Mouse (Mus musculus): ENCODE data around the gene Slc17a9. TPM values are rescaled to one million over a fixed set of nuclear protein-coding genes. Genes with fewer than 3 reads are reported as not detected.

Slc17a9 gene
- 4.3 and 4.7 TPM in 2 replicates for polyA plus RNA-seq (2014; fragmentation: Nextera tagmentation; extraction: Ambion mirVana)

DNA sequence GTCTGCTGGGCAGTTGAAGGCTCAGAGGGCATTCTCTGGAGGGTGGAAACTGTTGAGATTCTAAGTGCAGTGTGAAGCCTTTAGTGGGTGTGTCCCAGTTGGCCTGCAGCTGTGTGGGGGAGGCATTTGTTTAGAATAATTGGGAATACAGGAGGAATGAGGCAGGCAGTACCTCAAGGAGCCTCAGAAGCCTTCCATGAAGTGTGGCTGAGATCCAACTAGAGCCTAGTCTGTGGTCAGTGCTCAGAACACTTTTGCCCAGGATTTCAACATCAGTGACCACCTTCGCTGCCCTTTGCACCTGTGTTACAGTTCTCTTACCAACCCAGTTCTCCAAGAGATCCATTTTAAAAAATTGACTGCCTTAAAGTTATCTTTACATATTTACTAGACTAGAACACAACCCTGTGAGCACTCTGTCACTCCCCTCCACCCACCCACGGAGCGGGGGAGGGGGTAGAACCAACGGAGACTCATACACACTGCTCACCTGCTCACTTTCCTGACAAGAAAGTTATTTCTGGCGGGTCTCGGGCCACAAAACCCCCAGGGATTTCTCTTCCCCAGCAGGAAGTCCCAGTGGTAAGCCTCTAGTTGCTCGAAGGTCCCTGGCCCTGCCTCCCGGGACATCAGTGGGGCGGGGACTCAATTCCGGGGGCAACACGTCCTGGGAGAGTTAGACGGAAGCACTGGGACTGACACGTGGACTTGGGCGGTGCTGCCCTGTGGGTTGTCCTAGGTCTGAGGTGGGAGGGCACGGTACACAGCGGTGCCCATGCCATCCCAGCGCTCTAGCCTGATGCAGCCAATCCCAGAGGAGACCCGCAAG lies at the start of gene Slc17a9:
TSS of gene Slc17a9 (plus strand) at position 679 of the 829 bp plus-strand sequence.
- ATAC-seq (replicated peaks; ENCODE audit: low FRiP score) (peak; percentile 75), DNase-seq (ENCODE audit: low spot score) (peak; percentile 58)
- Histone ChIP-seq H3K4me2 (peak within 1 kb of the TSS; percentile 72), H3K27me3 (replicated peaks; ENCODE audit: control insufficient read depth, insufficient read depth, low read length) (no peaks in the 10 kb centered on the region), H3K36me3 (ENCODE audit: control insufficient read depth, insufficient read depth, low read length) (peaks cover 20% of the 10 kb centered on the region), H3K9ac (ENCODE audit: low read depth, low read length) (peak within 1 kb of the TSS; percentile 56), H3K27ac (ENCODE audit: low read depth, low read length) (no peak within 1 kb of the TSS), H3K4me3 (ENCODE audit: low read depth, low read length) (peak within 1 kb of the TSS; percentile 48), H3K4me1 (replicated peaks; ENCODE audit: control insufficient read depth, insufficient read depth, low read length) (peaks cover 31% of the 10 kb centered on the region), H3K9me3 (ENCODE audit: control insufficient read depth, low read length) (no peaks in the 10 kb centered on the region)
- WGBS: 7% methylated on average over 18 of the region's 18 CpGs

DNA sequence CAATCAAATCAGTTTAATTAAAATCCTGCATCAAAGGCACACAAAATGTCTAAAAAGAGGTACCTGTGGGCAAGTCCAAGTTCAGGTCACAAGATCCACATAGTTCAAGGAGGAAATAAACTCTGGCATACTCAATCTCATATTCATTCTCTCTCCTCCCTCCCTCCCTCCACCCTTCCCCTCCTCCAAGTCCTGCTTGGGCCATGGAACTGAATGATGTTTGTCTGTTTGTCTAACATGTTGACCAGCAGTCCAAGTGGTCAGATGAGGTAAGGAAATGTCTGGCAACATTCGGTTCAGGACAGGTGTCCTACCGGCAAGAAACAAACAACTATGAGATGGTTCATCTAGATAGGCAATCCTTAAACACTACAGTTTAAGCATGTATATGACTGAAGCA lies 48.4 kb upstream of the Slc17a9 start:
- Histone ChIP-seq H3K4me3 (ENCODE audit: low read depth, low read length) (no peak overlapping the region), H3K27me3 (replicated peaks; ENCODE audit: control insufficient read depth, insufficient read depth, low read length) (no peaks in the 10 kb centered on the region), H3K4me2 (no peak overlapping the region), H3K9ac (ENCODE audit: low read depth, low read length) (no peak overlapping the region), H3K4me1 (replicated peaks; ENCODE audit: control insufficient read depth, insufficient read depth, low read length) (no peaks in the 10 kb centered on the region), H3K36me3 (ENCODE audit: control insufficient read depth, insufficient read depth, low read length) (peaks cover 17% of the 10 kb centered on the region), H3K27ac (ENCODE audit: low read depth, low read length) (no peak overlapping the region), H3K9me3 (ENCODE audit: control insufficient read depth, low read length) (no peaks in the 10 kb centered on the region)
- DNase-seq (ENCODE audit: low spot score) (no peak), ATAC-seq (replicated peaks; ENCODE audit: low FRiP score) (no peak)
- 81% methylated on average over 2 of the region's 2 CpGs for WGBS

DNA sequence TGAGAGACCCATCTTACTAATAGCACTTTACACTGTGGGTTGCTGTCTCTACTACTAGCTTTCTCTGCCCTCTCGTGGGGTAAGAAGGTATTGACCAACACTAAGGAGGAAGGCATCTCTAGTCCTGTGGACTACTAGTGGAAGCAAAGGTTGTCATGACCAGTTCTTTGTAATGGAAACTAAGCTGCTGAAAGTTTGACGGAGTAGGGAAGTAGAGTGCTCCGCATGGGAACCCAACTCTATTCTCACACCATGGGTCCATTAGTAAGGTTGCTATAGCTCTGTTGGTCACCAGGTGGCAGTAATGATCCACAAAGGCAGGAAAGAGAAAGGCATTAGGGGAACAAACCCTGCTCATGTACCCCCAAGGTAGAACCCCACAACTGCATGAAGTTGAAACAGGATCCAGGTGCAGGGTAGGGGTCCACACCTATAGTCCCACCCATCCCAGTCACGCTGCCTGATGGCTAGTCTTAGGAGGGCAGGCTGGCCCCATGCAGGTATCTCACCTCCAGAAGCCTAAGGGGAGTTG lies 46.4 kb upstream of the Slc17a9 start:
- no peak overlapping the region for H3K4me2 ChIP-seq
- no peaks in the 10 kb centered on the region for H3K9me3 ChIP-seq (ENCODE audit: control insufficient read depth, low read length)
- H3K9ac ChIP-seq (ENCODE audit: low read depth, low read length): no peak overlapping the region
- no peaks in the 10 kb centered on the region for H3K4me1 ChIP-seq (replicated peaks; ENCODE audit: control insufficient read depth, insufficient read depth, low read length)
- H3K36me3 ChIP-seq (ENCODE audit: control insufficient read depth, insufficient read depth, low read length): peaks cover 23% of the 10 kb centered on the region
- no peak overlapping the region for H3K27ac ChIP-seq (ENCODE audit: low read depth, low read length)
- no peaks in the 10 kb centered on the region for H3K27me3 ChIP-seq (replicated peaks; ENCODE audit: control insufficient read depth, insufficient read depth, low read length)
- DNase-seq (ENCODE audit: low spot score) (peak; percentile 63), ATAC-seq (replicated peaks; ENCODE audit: low FRiP score) (peak; percentile 48)
- no peak overlapping the region for H3K4me3 ChIP-seq (ENCODE audit: low read depth, low read length)
- WGBS: 25% methylated on average over 4 of the region's 4 CpGs

- H3K9me3 ChIP-seq (ENCODE audit: control insufficient read depth, low read length): no peaks in the 10 kb centered on the region
- WGBS: 64% methylated on average over 2 of the region's 2 CpGs
- H3K9ac ChIP-seq (ENCODE audit: low read depth, low read length): no peak overlapping the region
- H3K27me3 ChIP-seq (replicated peaks; ENCODE audit: control insufficient read depth, insufficient read depth, low read length): no peaks in the 10 kb centered on the region
- H3K4me3 ChIP-seq (ENCODE audit: low read depth, low read length): no peak overlapping the region
- DNase-seq (ENCODE audit: low spot score) (no peak), ATAC-seq (replicated peaks; ENCODE audit: low FRiP score) (no peak)
- H3K4me2 ChIP-seq: no peak overlapping the region
- H3K27ac ChIP-seq (ENCODE audit: low read depth, low read length): no peak overlapping the region
- H3K4me1 ChIP-seq (replicated peaks; ENCODE audit: control insufficient read depth, insufficient read depth, low read length): no peaks in the 10 kb centered on the region; the same call in 1 of the 2 replicates
- H3K36me3 ChIP-seq (ENCODE audit: control insufficient read depth, insufficient read depth, low read length): peaks cover 43% of the 10 kb centered on the region
These were observed 43.8 kb upstream of the Slc17a9 start for GRCm38 (mm10) chr2:180681225-180681624.

DNA sequence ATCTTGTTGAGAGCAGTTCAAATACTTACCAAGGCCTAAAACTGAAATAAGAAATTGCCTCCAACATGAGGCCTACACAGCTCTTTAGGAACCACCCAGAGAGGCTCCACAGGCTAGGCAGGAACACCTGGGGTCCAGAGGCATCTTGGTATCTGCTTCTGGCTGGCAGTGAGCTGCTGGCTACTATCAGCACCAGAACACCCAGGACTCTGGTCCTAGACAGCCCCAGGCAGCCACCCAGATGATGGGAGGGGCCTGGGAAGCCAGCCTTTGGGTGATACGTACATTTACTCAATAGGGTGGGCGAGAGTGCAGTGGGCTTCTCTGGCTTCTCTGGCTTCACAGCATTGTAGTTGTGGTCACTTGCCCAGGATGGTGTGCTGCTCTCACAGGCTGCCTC lies 41.5 kb upstream of the Slc17a9 start:
- DNase-seq (ENCODE audit: low spot score): no peak
- H3K4me1 ChIP-seq (replicated peaks; ENCODE audit: control insufficient read depth, insufficient read depth, low read length): no peaks in the 10 kb centered on the region; the same call in 1 of the 2 replicates
- H3K9me3 ChIP-seq (ENCODE audit: control insufficient read depth, low read length): no peaks in the 10 kb centered on the region
- WGBS: 83% methylated on average over 2 of the region's 2 CpGs
- H3K27ac ChIP-seq (ENCODE audit: low read depth, low read length): no peak overlapping the region
- H3K4me2 ChIP-seq: no peak overlapping the region
- H3K4me3 ChIP-seq (ENCODE audit: low read depth, low read length): no peak overlapping the region
- H3K9ac ChIP-seq (ENCODE audit: low read depth, low read length): no peak overlapping the region
- H3K27me3 ChIP-seq (replicated peaks; ENCODE audit: control insufficient read depth, insufficient read depth, low read length): no peaks in the 10 kb centered on the region
- ATAC-seq (replicated peaks; ENCODE audit: low FRiP score): peak; percentile 76
- peaks cover 62% of the 10 kb centered on the region for H3K36me3 ChIP-seq (ENCODE audit: control insufficient read depth, insufficient read depth, low read length)

GRCm38 (mm10) chr2:180684031-180684430 lies 41.0 kb upstream of the Slc17a9 start:
- H3K27me3 ChIP-seq (replicated peaks; ENCODE audit: control insufficient read depth, insufficient read depth, low read length): no peaks in the 10 kb centered on the region
- no peaks in the 10 kb centered on the region; the same call in 1 of the 2 replicates for H3K4me1 ChIP-seq (replicated peaks; ENCODE audit: control insufficient read depth, insufficient read depth, low read length)
- H3K4me2 ChIP-seq: no peak overlapping the region
- H3K27ac ChIP-seq (ENCODE audit: low read depth, low read length): no peak overlapping the region
- DNase-seq (ENCODE audit: low spot score) (no peak), ATAC-seq (replicated peaks; ENCODE audit: low FRiP score) (peak; percentile 42; the same call in 1 of the 2 replicates)
- peaks cover 66% of the 10 kb centered on the region for H3K36me3 ChIP-seq (ENCODE audit: control insufficient read depth, insufficient read depth, low read length)
- H3K9ac ChIP-seq (ENCODE audit: low read depth, low read length): no peak overlapping the region
- no peak overlapping the region for H3K4me3 ChIP-seq (ENCODE audit: low read depth, low read length)
- H3K9me3 ChIP-seq (ENCODE audit: control insufficient read depth, low read length): no peaks in the 10 kb centered on the region
- 70% methylated on average over 4 of the region's 4 CpGs for WGBS

DNA sequence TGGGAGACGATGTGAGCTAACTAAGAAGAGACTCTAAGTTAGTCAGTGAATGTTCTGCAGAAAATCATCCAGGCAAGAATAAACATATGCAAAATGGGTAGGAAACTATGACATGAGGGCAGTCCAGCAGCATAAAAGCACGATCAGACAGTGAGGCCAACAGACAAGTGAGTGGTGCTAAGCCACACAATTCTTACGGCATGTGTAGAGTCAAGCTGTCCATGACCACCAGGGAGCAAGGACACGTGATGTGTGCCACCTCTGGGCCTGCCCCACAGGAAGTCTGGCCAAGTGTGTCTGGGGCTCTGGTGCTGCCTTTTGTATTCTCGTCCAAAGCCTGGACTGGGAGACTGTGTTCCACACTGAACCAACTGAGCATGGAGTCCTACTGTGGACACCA lies 35.2 kb upstream of the Slc17a9 start:
- H3K4me3 ChIP-seq (ENCODE audit: low read depth, low read length): no peak overlapping the region
- H3K36me3 ChIP-seq (ENCODE audit: control insufficient read depth, insufficient read depth, low read length): peaks cover 40% of the 10 kb centered on the region
- ATAC-seq (replicated peaks; ENCODE audit: low FRiP score): no peak
- H3K27ac ChIP-seq (ENCODE audit: low read depth, low read length): no peak overlapping the region
- H3K9me3 ChIP-seq (ENCODE audit: control insufficient read depth, low read length): no peaks in the 10 kb centered on the region
- H3K27me3 ChIP-seq (replicated peaks; ENCODE audit: control insufficient read depth, insufficient read depth, low read length): no peaks in the 10 kb centered on the region
- DNase-seq (ENCODE audit: low spot score): no peak
- WGBS: 83% methylated on average over 5 of the region's 5 CpGs
- H3K4me2 ChIP-seq: no peak overlapping the region
- no peak overlapping the region for H3K9ac ChIP-seq (ENCODE audit: low read depth, low read length)
- H3K4me1 ChIP-seq (replicated peaks; ENCODE audit: control insufficient read depth, insufficient read depth, low read length): peaks cover 5% of the 10 kb centered on the region; the same call in 1 of the 2 replicates

DNA sequence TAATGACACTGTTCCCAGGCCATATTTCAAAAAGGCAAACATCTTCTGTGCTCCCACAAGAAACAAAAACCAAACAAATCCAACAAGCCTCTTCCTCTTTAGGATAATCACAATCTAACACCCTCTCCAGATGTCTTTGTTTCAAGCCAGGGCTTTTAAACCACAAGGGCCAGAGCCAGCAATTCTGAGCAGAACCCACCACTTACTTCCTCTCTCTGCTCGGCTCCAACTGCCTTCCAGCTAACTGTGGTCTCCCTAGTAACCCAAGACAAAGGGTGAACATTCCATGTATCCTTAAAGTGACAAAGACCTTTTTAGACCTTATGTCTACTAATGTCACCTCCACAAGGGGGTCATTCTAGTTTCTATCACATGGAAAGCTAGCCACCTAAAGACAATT lies 32.4 kb upstream of the Slc17a9 start:
- H3K36me3 ChIP-seq (ENCODE audit: control insufficient read depth, insufficient read depth, low read length): peaks cover 16% of the 10 kb centered on the region
- H3K4me1 ChIP-seq (replicated peaks; ENCODE audit: control insufficient read depth, insufficient read depth, low read length): peaks cover 5% of the 10 kb centered on the region
- H3K27ac ChIP-seq (ENCODE audit: low read depth, low read length): no peak overlapping the region
- DNase-seq (ENCODE audit: low spot score): no peak
- no peak overlapping the region for H3K4me3 ChIP-seq (ENCODE audit: low read depth, low read length)
- no peaks in the 10 kb centered on the region for H3K9me3 ChIP-seq (ENCODE audit: control insufficient read depth, low read length)
- H3K9ac ChIP-seq (ENCODE audit: low read depth, low read length): no peak overlapping the region
- H3K4me2 ChIP-seq: no peak overlapping the region
- no peak for ATAC-seq (replicated peaks; ENCODE audit: low FRiP score)
- H3K27me3 ChIP-seq (replicated peaks; ENCODE audit: control insufficient read depth, insufficient read depth, low read length): no peaks in the 10 kb centered on the region
- 8% methylated on average over 1 of the region's 1 CpGs for WGBS

All from liver, embryonic 11.5 days (tissue).